27 mouse cellular contexts compared by ENCODE assay signal in genomic region chr4:154056661-154057060, GRCm38 (mm10). TPM values are rescaled to one million over a fixed set of nuclear protein-coding genes. Genes with fewer than 3 reads are reported as not detected.
DNase-seq lines count a peak whose midpoint lies in the region; ATAC-seq and TF ChIP-seq lines count a peak whose summit lies in the region.
"Had no signal": no experiment of that assay in that cellular context is flagged by ENCODE, and none has a peak within 500 bp of the region (broad histone marks: within the 10 kb centered on the region; RNA-seq: fewer than 3 reads in every experiment).

No protein-coding gene starts in this region.

- ATAC-seq in embryonic facial prominence, embryonic 12.5 days (ENCODE audit: insufficient number of reproducible peaks, insufficient read depth, low FRiP score, low TSS enrichment): no peak
- ATAC-seq in heart, embryonic 16.5 days (replicated peaks; ENCODE audit: extremely low read depth, insufficient read depth, low FRiP score): no peak
- ATAC-seq: forebrain, embryonic 16.5 days; inflammation-experienced regulatory T-cells, adult 6 months; midbrain, embryonic 16.5 days had no signal

- no peak for TF ChIP-seq CTCF in embryonic fibroblast, embryonic 13.5 days (IDR thresholded peaks at IDR 0.05; ENCODE audit: borderline replicate concordance, insufficient read depth, low read length)

- no peaks in the 10 kb centered on the region for H3K36me3 ChIP-seq in embryonic facial prominence, embryonic 12.5 days
- H3K36me3 ChIP-seq in embryonic facial prominence, embryonic 10.5 days (replicated peaks): no peaks in the 10 kb centered on the region
- no peaks in the 10 kb centered on the region for H3K36me3 ChIP-seq in heart, embryonic 16.5 days (ENCODE audit: control insufficient read depth, insufficient read depth)
- H3K36me3 ChIP-seq in heart, embryonic 10.5 days: no peaks in the 10 kb centered on the region
- H3K36me3 ChIP-seq: G1E had no signal

- H3K9ac ChIP-seq in embryonic facial prominence, embryonic 12.5 days: no peak overlapping the region
- no peak overlapping the region for H3K9ac ChIP-seq in heart, embryonic 16.5 days (ENCODE audit: low read length)

- H3K9me3 ChIP-seq in embryonic facial prominence, embryonic 12.5 days: no peaks in the 10 kb centered on the region
- H3K9me3 ChIP-seq in embryonic facial prominence, embryonic 10.5 days: no peaks in the 10 kb centered on the region
- no peaks in the 10 kb centered on the region for H3K9me3 ChIP-seq in heart, embryonic 16.5 days (replicated peaks; ENCODE audit: control insufficient read depth, low read length)
- no peaks in the 10 kb centered on the region for H3K9me3 ChIP-seq in heart, embryonic 10.5 days
- H3K9me3 ChIP-seq: G1E had no signal

- no peak overlapping the region for H3K4me3 ChIP-seq in embryonic facial prominence, embryonic 12.5 days
- H3K4me3 ChIP-seq in embryonic facial prominence, embryonic 10.5 days: no peak overlapping the region
- no peak overlapping the region for H3K4me3 ChIP-seq in heart, embryonic 16.5 days (ENCODE audit: low read length)
- no peak overlapping the region for H3K4me3 ChIP-seq in heart, embryonic 10.5 days
- H3K4me3 ChIP-seq in embryonic fibroblast, embryonic 13.5 days (ENCODE audit: insufficient read depth, low read length): no peak overlapping the region
- H3K4me3 ChIP-seq: erythroblast, embryonic 14.5 days; heart, adult 2 months had no signal

- no peaks in the 10 kb centered on the region for H3K27me3 ChIP-seq in embryonic facial prominence, embryonic 12.5 days
- H3K27me3 ChIP-seq in embryonic facial prominence, embryonic 10.5 days (replicated peaks; ENCODE audit: low read depth, poor library complexity, severe bottlenecking): no peaks in the 10 kb centered on the region
- no peaks in the 10 kb centered on the region; the same call in 1 of the 2 replicates for H3K27me3 ChIP-seq in heart, embryonic 16.5 days (ENCODE audit: control insufficient read depth, insufficient read depth, low read length)
- peaks cover 33% of the 10 kb centered on the region; the same call in 1 of the 2 replicates for H3K27me3 ChIP-seq in heart, embryonic 10.5 days (ENCODE audit: insufficient read depth, poor library complexity, severe bottlenecking)

- H3K27ac ChIP-seq in embryonic facial prominence, embryonic 12.5 days: peak overlapping the region; percentile 46
- no peak overlapping the region for H3K27ac ChIP-seq in embryonic facial prominence, embryonic 10.5 days (replicated peaks)
- H3K27ac ChIP-seq in heart, embryonic 16.5 days (ENCODE audit: low read length): peak overlapping the region; percentile 26; the same call in 1 of the 2 replicates
- H3K27ac ChIP-seq in heart, embryonic 10.5 days: no peak overlapping the region
- peak overlapping the region; percentile 41; the same call in 1 of the 2 replicates for H3K27ac ChIP-seq in embryonic fibroblast, embryonic 13.5 days (ENCODE audit: insufficient read depth, low read length)
- H3K27ac ChIP-seq: heart, adult 2 months had no signal

- H3K4me1 ChIP-seq in embryonic facial prominence, embryonic 12.5 days: peaks cover 4% of the 10 kb centered on the region; the same call in 1 of the 2 replicates
- H3K4me1 ChIP-seq in embryonic facial prominence, embryonic 10.5 days: no peaks in the 10 kb centered on the region; the same call in 1 of the 2 replicates
- H3K4me1 ChIP-seq in heart, embryonic 16.5 days (ENCODE audit: control insufficient read depth, insufficient read depth, low read length): no peaks in the 10 kb centered on the region
- H3K4me1 ChIP-seq in heart, embryonic 10.5 days: no peaks in the 10 kb centered on the region
- peaks cover 11% of the 10 kb centered on the region for H3K4me1 ChIP-seq in embryonic fibroblast, embryonic 13.5 days (ENCODE audit: control insufficient read depth, insufficient read depth, low read length)

- DNase-seq in embryonic facial prominence, embryonic 10.5 days (ENCODE audit: low spot score): no peak
- DNase-seq in heart, embryonic 10.5 days (ENCODE audit: low spot score): no peak
- peak; percentile 69 for DNase-seq in adipocyte (ENCODE audit: low spot score)
- DNase-seq in neural tube, embryonic 10.5 days (ENCODE audit: extremely low spot score, low spot score): no peak
- no peak for DNase-seq in layer of hippocampus, adult 8-10 months (ENCODE audit: low spot score in 2 of 2)
- DNase-seq: cerebellum, adult 9-11 months; kidney, adult 8-10 months; kidney, postnatal 14 days; lung, adult 2 months; lung, postnatal 36 days; retina, postnatal 1 day; right cerebral cortex, postnatal 4 days had no signal

- H3K4me2 ChIP-seq in embryonic facial prominence, embryonic 12.5 days (replicated peaks): no peak overlapping the region
- H3K4me2 ChIP-seq in heart, embryonic 16.5 days (ENCODE audit: low read depth, low read length): no peak overlapping the region
- H3K4me2 ChIP-seq: liver, embryonic 11.5 days had no signal

- WGBS in embryonic facial prominence, embryonic 12.5 days: 53% methylated on average over 2 of the region's 2 CpGs
- 65% methylated on average over 2 of the region's 2 CpGs for WGBS in embryonic facial prominence, embryonic 10.5 days
- 30% methylated on average over 2 of the region's 2 CpGs for WGBS in heart, embryonic 16.5 days
- WGBS in heart, embryonic 10.5 days: 32% methylated on average over 2 of the region's 2 CpGs

- TF ChIP-seq POLR2A in embryonic fibroblast, embryonic 13.5 days (IDR thresholded peaks at IDR 0.05; ENCODE audit: low read depth, low read length): no peak

RNA-seq across cellular contexts. Expression of gene Ccdc27, which starts 14.2 kb away (rescaled TPM):
- not detected in 2 replicates for polyA plus RNA-seq in embryonic facial prominence, embryonic 12.5 days (2016; fragmentation: Nextera tagmentation; extraction: Ambion mirVana)
- polyA plus RNA-seq in embryonic facial prominence, embryonic 10.5 days (2016; fragmentation: Nextera tagmentation; extraction: Ambion mirVana): not detected in 2 replicates
- polyA plus RNA-seq in heart, embryonic 16.5 days (2015; fragmentation: Nextera tagmentation; extraction: Ambion mirVana): not detected in 2 replicates
- polyA plus RNA-seq in heart, embryonic 10.5 days (2016; fragmentation: Nextera tagmentation; extraction: Ambion mirVana): not detected in 2 replicates
- polyA plus RNA-seq in embryonic fibroblast, embryonic 13.5 days (2011; ENCODE audit: insufficient read length, low read depth, missing spikeins): not detected in 2 replicates
- under 1 TPM; 0.85 to 0.99 (median 0.89) TPM for total RNA-seq in layer of hippocampus, adult 8-10 months (2022)
- total RNA-seq: G1E; heart, adult 2 months; left cerebral cortex, adult 18-20 months; left cerebral cortex, postnatal 36 days; megakaryocyte-erythroid progenitor cell, adult 5-6 weeks had no signal
- polyA plus RNA-seq: erythroblast, embryonic 14.5 days; forebrain, embryonic 16.5 days; G1E; heart, adult 2 months; hindbrain, embryonic 11.5 days; inflammation-experienced regulatory T-cells, adult 6 months; lung, adult 2 months; midbrain, embryonic 16.5 days; stomach, embryonic 16.5 days had no signal

RNA-seq across cellular contexts. Expression of gene Smim1, which starts 30.6 kb away (rescaled TPM):
- polyA plus RNA-seq in embryonic facial prominence, embryonic 12.5 days (2016; fragmentation: Nextera tagmentation; extraction: Ambion mirVana): 9.3 and 10.1 TPM in 2 replicates
- polyA plus RNA-seq in embryonic facial prominence, embryonic 10.5 days (2016; fragmentation: Nextera tagmentation; extraction: Ambion mirVana): 19.3 and 24.5 TPM in 2 replicates
- 29.3 and 38.1 TPM in 2 replicates for polyA plus RNA-seq in heart, embryonic 16.5 days (2015; fragmentation: Nextera tagmentation; extraction: Ambion mirVana)
- polyA plus RNA-seq in heart, embryonic 10.5 days (2016; fragmentation: Nextera tagmentation; extraction: Ambion mirVana): 120 and 132 TPM in 2 replicates
- 26.4 and 28.7 TPM in 2 replicates for polyA plus RNA-seq in embryonic fibroblast, embryonic 13.5 days (2011; ENCODE audit: insufficient read length, low read depth, missing spikeins)
- 10 to 100 TPM in 2 of 4 experiments, 1 to 10 TPM in 2; 9.3 to 15.6 (median 11.2) TPM for total RNA-seq in layer of hippocampus, adult 8-10 months (2022)

RNA-seq across cellular contexts. Expression of gene Lrrc47, which starts 45.1 kb away (rescaled TPM):
- 36.0 and 36.8 TPM in 2 replicates for polyA plus RNA-seq in embryonic facial prominence, embryonic 12.5 days (2016; fragmentation: Nextera tagmentation; extraction: Ambion mirVana)
- polyA plus RNA-seq in embryonic facial prominence, embryonic 10.5 days (2016; fragmentation: Nextera tagmentation; extraction: Ambion mirVana): 24.9 and 27.3 TPM in 2 replicates
- 14.7 and 15.1 TPM in 2 replicates for polyA plus RNA-seq in heart, embryonic 16.5 days (2015; fragmentation: Nextera tagmentation; extraction: Ambion mirVana)
- 18.5 and 27.0 TPM in 2 replicates for polyA plus RNA-seq in heart, embryonic 10.5 days (2016; fragmentation: Nextera tagmentation; extraction: Ambion mirVana)
- polyA plus RNA-seq in embryonic fibroblast, embryonic 13.5 days (2011; ENCODE audit: insufficient read length, low read depth, missing spikeins): 40.4 and 41.8 TPM in 2 replicates
- total RNA-seq in layer of hippocampus, adult 8-10 months (2022): 10 to 100 TPM; 51.4 to 75.9 (median 65.7) TPM

Comparison
In these comparisons a context has a peak if more than half of its experiments do, and no peak if none do; other contexts are left out.
1. H3K27ac ChIP-seq: peak in embryonic facial prominence, embryonic 12.5 days (single experiment), heart, embryonic 16.5 days (single experiment) and embryonic fibroblast, embryonic 13.5 days (single experiment); none in embryonic facial prominence, embryonic 10.5 days (single experiment) and heart, embryonic 10.5 days (single experiment).